Mouse (Mus musculus) ES-CJ7 (cell line): ENCODE measurements at regions not wholly inside any gene's neighbourhood (a gene's known extent, or its start where the extent isn't known, plus 50 kb on each side); places are given as distances from the start of the nearest gene placed in this dataset.

Source experiments
- DNase-seq: peaks from one replicate; pipeline ENCODE4 v3.0.0; 2011; ENCODE audit warnings: low read depth, low spot score

- no peak for DNase-seq
Measured at GRCm38 (mm10) chr10:96496700-96497099, 120.1 kb upstream of the Btg1 start.

- DNase-seq = no peak
Measured at GRCm38 (mm10) chr10:96497482-96497881, 119.3 kb upstream of the Btg1 start.

- no peak for DNase-seq
Measured at GRCm38 (mm10) chr10:96499274-96499673, 117.5 kb upstream of the Btg1 start.

- DNase-seq = no peak
Measured at GRCm38 (mm10) chr10:96502090-96502728, 114.6 kb upstream of the Btg1 start.

- DNase-seq = no peak
Measured at GRCm38 (mm10) chr10:96502736-96503135, 114.1 kb upstream of the Btg1 start.

DNA sequence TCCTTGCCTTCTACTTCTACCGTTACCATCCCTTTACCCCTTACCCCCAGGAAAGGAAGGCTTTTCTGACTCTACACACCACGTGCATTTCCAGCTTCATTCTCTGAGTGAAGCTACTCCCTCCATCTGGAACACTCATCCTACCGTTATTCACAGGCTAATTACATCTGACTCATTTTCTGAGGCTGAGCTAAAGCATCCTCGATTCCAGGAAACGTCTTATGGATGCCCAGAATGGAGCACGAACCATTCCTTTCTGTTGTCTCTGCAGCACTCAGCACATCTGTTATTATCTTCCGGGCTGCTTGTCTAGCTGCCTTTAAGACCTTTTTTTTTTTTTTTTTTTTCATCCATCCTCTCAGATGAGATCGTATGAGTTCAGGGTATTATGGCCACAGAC, 112.5 kb upstream of the Btg1 start:
- no peak for DNase-seq

DNA sequence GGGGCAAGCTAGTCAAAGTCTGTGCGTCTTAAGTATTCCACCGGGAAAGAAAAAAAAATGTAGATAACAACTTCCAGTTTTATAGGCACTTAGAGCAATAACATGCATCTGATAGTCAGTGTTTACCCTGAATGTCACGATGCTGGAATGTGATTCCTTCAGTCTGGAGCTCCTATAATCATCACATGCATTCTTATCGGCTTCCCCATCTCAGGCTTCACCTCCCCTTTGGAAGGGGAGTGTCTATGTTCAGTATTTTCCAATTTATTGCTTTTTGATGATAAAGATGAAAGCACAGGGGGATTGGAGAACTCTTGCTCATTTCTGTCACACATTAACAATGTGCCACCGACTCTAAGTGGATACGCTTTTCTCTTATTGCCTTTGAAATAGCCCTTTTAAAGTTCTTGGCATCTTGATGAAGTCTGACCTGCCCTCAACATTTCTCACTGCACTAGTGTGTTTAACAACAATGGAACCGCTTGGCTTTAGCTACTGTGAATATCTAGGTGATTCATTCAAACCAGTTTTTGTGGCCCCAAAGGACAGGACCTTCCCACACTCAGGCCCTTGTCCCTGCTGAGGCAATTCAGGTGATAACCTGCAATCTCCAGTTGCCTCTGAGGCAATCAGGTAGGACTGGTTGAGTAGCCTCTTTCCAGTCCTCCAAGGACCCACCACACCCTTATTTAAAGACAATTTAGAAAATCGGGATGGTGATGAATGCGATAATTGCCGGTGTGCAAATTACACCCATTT, 101.5 kb upstream of the Btg1 start:
- no peak for DNase-seq

- DNase-seq = no peak
Measured at GRCm38 (mm10) chr10:96515923-96516258, 100.9 kb upstream of the Btg1 start.

GRCm38 (mm10) chr10:96519411-96519810, 97.4 kb upstream of the Btg1 start:
- no peak for DNase-seq

DNA sequence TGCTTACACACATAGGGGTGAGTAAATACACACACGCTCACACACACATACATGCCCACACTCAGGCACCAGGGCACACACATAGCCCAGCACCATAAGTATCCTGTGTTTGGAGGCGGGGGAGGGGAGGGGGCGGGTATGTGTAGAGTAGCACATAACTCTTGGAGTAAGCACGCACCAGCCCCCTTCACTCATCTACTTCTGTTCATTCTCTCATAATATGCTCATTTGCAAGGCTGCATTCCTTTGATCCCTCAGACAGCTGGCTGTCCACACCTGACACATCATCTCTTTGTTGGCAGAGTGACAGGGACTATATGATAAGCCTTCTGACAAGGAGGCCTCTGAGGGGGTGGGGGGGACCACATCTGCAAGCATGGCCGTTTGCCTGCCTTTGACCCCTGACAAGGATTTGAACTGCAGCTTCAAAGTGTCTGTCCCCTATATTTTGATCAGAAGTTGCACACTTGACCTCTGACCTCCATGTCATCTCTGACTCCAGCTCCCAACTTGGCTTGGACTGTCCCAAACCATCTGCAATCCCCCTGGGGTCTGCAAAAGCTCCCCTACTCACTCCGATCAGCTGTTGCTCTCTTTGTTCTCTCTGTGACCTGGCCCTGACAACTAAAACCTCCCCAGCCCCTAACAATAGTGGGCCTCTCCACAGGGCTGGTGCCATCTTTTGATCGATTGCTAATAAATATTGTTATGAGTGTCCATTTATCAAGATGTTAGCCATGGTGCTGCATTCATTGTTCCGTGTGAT, 95.6 kb upstream of the Btg1 start:
- no peak for DNase-seq

- DNase-seq = no peak
Measured at GRCm38 (mm10) chr10:96523967-96524801, 92.6 kb upstream of the Btg1 start.

DNA sequence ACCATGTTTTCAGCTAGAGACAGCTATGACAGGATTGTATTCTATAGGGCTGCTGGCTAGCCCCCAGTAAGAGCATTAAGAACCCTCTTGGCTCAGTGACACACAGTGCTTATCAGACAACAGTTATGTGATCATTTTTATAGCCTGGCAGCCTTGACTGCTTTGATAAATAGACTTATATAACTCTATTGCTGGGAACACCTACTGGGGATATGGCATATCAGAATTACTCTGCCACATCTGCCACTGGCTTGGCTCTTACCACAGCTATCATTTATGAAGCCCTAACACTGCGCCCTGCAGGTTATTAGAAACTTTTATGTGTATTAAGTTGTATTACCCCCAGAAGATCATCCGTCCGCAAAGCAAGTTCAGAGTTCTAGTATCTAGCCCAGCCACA, 88.9 kb upstream of the Btg1 start:
- no peak for DNase-seq

DNA sequence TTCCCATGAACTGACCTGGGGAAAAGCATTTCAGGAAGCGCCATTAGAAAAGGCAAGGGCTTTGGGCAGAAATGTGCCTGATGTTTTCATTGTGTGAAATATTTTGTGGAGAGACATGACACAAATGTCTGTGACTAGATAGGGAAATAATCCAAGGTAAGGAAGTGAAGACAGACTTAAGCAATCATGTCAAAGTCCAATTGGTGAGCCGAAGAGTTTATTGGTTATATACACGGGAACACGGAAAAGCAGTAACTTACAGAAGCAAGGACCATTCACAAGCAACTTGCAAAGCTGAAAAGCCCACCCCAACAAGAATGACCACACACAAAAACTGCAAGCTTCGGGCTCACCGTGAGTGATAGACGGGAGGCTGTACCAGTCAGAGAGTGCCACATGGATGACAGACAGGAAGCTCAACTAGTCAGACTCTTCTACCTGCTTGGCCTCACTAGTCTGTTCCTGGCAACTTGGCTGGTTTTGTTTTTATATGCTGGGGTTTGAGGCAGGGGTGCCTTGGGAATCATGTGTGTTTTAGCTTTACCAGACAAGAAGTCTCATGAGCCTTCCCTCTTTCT, 82.2 kb upstream of the Btg1 start:
- no peak for DNase-seq

- no peak for DNase-seq
Measured at GRCm38 (mm10) chr10:96535461-96535860, 81.3 kb upstream of the Btg1 start.

DNA sequence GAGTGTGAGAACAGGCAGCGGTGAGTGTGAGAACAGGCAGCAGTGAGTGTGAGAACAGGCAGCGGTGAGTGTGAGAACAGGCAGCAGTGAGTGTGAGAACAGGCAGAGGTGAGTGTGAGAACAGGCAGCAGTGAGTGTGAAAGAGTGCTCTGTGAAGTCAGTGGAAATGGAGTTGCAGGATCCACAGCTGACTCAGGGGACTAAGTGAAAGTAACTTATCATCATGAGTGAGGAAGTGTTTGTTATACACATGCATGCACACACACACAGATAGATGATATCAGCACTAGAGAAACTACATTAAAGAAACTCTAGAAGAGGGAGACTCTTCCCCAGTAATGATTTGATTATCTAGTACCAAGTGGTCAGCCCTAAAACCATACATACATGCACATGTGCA, 76.0 kb upstream of the Btg1 start:
- DNase-seq = no peak

DNA sequence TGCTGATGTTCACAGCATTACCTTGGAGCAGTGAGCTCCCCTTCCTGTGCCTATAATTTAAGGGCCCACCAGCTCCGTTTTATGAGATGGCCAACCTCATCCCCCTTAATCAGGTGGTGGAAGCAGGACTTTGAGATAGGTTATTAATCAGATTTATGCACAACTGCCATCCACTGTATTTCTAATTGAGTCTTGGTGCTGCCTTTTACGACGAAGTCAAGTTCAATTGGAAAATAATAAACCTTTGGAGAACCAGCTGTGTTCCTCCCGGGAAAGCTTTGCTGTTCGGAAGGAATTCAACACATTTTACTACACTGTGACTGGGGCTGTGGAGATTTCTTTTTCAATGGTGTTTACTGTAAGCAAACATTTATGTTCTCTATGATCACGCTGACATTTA, 71.5 kb upstream of the Btg1 start:
- no peak for DNase-seq

GRCm38 (mm10) chr10:96545761-96546388, 70.9 kb upstream of the Btg1 start:
- DNase-seq = no peak

DNA sequence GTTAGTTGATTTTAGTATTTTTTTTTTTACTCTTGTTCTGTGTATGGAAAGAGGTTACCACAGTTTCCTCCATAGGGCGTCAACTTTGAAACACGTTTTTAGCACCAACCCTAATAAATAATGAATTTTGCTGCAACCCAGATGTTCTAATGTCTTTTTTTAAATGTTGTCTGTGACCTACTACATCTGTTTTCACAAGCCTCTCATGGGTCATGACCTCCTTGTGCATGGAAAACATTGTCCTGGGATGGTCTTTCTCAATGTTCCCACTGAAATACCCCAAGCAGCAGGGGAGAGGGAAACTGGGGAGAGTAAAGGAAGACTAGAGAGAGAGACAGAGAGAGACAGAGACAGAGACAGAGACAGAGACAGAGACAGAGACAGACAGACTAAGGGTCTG, 67.2 kb upstream of the Btg1 start:
- no peak for DNase-seq

- no peak for DNase-seq
Measured at GRCm38 (mm10) chr10:96550266-96550665, 66.5 kb upstream of the Btg1 start.

GRCm38 (mm10) chr10:96557336-96557735, 59.5 kb upstream of the Btg1 start:
- DNase-seq = no peak

- DNase-seq = no peak
Measured at GRCm38 (mm10) chr10:96565343-96565742, 51.5 kb upstream of the Btg1 start.
